Mouse (Mus musculus) midbrain, embryonic 11.5 days (tissue): Measurements from ENCODE around the gene Mroh3. TPM values are rescaled to one million over a fixed set of nuclear protein-coding genes. Genes with fewer than 3 reads are reported as not detected.

Experiments
- ATAC-seq: fragments of 200-750 bp; cut with Nextera tagmentation; 2 replicates; pipeline ENCODE4 v1.8.0; 2017; ENCODE audit warnings: moderate TSS enrichment, moderate library complexity; ENCODE audit not compliant: low FRiP score
- DNase-seq: peaks from one replicate; pipeline ENCODE4 v3.0.0; 2015; ENCODE audit warnings: low spot score; ENCODE audit errors: missing footprints
- H3K27ac ChIP-seq: fragments of 300-500 bp; sonication (generic); 2 replicates; pipeline ENCODE4 v1.5.1; 2014; ENCODE audit warnings: low read depth, low read length
- H3K27me3 ChIP-seq: fragments of 300-500 bp; sonication (generic); 2 replicates; pipeline ENCODE4 v1.6.1; 2014; ENCODE audit warnings: mild to moderate bottlenecking, low read length, moderate library complexity, mixed read lengths; ENCODE audit not compliant: control insufficient read depth, insufficient read depth
- H3K36me3 ChIP-seq: fragments of 300-500 bp; sonication (generic); 2 replicates; pipeline ENCODE4 v1.6.1; 2014; ENCODE audit warnings: mild to moderate bottlenecking, low read length, moderate library complexity, mixed read lengths; ENCODE audit not compliant: control insufficient read depth, insufficient read depth
- H3K4me1 ChIP-seq: fragments of 300-500 bp; sonication (generic); 2 replicates; pipeline ENCODE4 v1.6.1; 2014; ENCODE audit warnings: low read length; ENCODE audit not compliant: control insufficient read depth, insufficient read depth
- H3K4me2 ChIP-seq: fragments of 300-500 bp; sonication (generic); 2 replicates; pipeline ENCODE4 v1.6.1; 2014; ENCODE audit warnings: mild to moderate bottlenecking, moderate library complexity
- H3K4me3 ChIP-seq: fragments of 300-500 bp; sonication (generic); 2 replicates; pipeline ENCODE4 v1.5.1; 2014; ENCODE audit warnings: low read depth, low read length
- H3K9ac ChIP-seq: fragments of 300-500 bp; sonication (generic); 2 replicates; pipeline ENCODE4 v1.6.1; 2014; ENCODE audit warnings: low read length
- H3K9me3 ChIP-seq: fragments of 300-500 bp; sonication (generic); 2 replicates; pipeline ENCODE4 v1.6.1; 2016; ENCODE audit warnings: low read length; ENCODE audit not compliant: control insufficient read depth
- WGBS: fragments of 180-500 bp; shearing (Covaris S2); extraction: QIAGEN DNeasy Blood & Tissue Kit; methylation state at CpG from one replicate; pipeline ENCODE4 v1.1.7; 2014; 5-methylcytosine and 5-hydroxymethylcytosine counted together
- polyA plus RNA-seq: library from polyadenylated mRNA; unstranded; fragments of >200 nt; fragmentation: Nextera tagmentation; extraction: Ambion mirVana; gene quantifications from 2 replicates; pipeline ENCODE4 v1.2.1, GENCODE M21; 2014

The Mroh3 gene
- polyA plus RNA-seq, 1 experiment from 2014 or later = 0.75 TPM

DNA sequence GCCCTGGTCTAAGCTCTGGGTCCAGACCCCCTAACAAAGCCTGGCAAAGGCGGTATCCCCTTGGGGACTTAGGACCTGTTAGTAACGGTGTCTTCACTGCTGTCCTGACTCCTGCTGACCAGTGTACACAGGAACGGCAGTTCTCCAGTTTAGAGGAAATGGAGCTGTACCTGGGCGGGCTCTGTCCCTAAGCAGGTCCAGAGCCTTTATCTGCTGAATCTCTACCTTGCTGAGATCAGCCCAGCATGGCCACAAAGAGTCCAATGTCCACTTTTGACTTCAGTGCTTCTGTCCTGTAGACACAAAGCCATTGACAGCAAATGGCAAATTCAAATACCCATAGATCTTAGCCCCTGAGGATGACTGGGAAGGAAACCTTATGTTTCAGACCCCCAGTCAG is 55.7 kb downstream of the Mroh3 start:
- Histone ChIP-seq H3K27me3 (no peaks in the 10 kb centered on the region), H3K9me3 (no peaks in the 10 kb centered on the region), H3K4me1 (no peaks in the 10 kb centered on the region), H3K27ac (no peak overlapping the region), H3K4me2 (no peak overlapping the region), H3K36me3 (peaks cover 17% of the 10 kb centered on the region), H3K9ac (no peak overlapping the region), H3K4me3 (no peak overlapping the region)
- no peak for ATAC-seq
- 93% methylated on average over 4 of the region's 4 CpGs for WGBS
- no peak for DNase-seq

GRCm38 (mm10) chr1:136156304-136156703 is 56.3 kb downstream of the Mroh3 start:
- Histone ChIP-seq H3K4me1 (no peaks in the 10 kb centered on the region), H3K4me2 (no peak overlapping the region), H3K27ac (no peak overlapping the region), H3K9me3 (no peaks in the 10 kb centered on the region), H3K9ac (no peak overlapping the region), H3K4me3 (no peak overlapping the region), H3K27me3 (no peaks in the 10 kb centered on the region), H3K36me3 (peaks cover 18% of the 10 kb centered on the region)
- DNase-seq (no peak), ATAC-seq (no peak)
- 94% methylated on average over 4 of the region's 4 CpGs for WGBS

DNA sequence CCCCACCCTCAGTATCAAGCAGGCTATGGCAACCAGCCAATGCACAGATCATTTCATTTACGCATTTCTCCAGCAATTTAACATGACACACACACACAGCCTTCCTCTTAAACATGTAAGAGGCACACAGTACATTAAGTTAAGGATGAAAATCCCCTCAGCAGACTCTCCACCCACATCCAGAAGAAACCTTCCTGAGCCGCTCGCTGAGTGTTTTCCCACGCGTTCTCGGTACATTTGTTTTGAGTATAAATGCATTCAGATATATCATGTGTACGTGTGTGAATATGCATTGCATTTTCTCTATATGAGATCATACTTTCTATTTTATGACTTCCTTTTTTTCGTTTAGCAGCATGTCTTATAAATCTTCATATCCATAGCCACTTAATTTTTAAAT is 61.3 kb downstream of the Mroh3 start:
- H3K9me3 ChIP-seq = no peaks in the 10 kb centered on the region
- no peak overlapping the region for H3K27ac ChIP-seq
- H3K4me1 ChIP-seq = no peaks in the 10 kb centered on the region
- H3K4me2 ChIP-seq = no peak overlapping the region
- H3K27me3 ChIP-seq = no peaks in the 10 kb centered on the region
- no peak for DNase-seq
- H3K36me3 ChIP-seq = peaks cover 16% of the 10 kb centered on the region; the same call in 1 of the 2 replicates
- 93% methylated on average over 8 of the region's 8 CpGs for WGBS
- H3K4me3 ChIP-seq = no peak overlapping the region
- ATAC-seq = no peak
- H3K9ac ChIP-seq = no peak overlapping the region

DNA sequence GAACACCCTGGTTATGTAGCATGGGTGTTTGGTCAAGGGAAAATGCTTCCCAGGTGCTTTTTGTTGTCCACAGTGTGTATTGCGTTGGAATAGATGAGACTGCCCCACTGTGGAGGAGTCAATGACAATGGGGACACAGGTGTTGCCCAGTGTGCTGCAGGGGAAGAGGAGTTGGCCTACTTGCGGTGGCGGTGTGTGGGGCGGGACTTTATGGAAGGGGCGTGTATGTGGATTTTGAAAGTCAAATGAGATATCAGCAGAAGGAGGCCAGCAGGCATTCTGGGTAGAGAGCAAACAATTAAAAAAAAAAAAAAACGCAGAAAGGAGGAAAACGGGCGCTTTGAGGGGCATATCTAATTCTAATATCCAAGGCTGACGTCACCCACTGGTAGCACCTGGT is 62.9 kb downstream of the Mroh3 start:
- Histone ChIP-seq H3K36me3 (peaks cover 11% of the 10 kb centered on the region; the same call in 1 of the 2 replicates), H3K4me2 (no peak overlapping the region), H3K4me3 (no peak overlapping the region), H3K9ac (no peak overlapping the region), H3K27ac (no peak overlapping the region), H3K27me3 (no peaks in the 10 kb centered on the region), H3K9me3 (no peaks in the 10 kb centered on the region), H3K4me1 (no peaks in the 10 kb centered on the region)
- ATAC-seq = no peak
- 94% methylated on average over 9 of the region's 9 CpGs for WGBS
- no peak for DNase-seq

DNA sequence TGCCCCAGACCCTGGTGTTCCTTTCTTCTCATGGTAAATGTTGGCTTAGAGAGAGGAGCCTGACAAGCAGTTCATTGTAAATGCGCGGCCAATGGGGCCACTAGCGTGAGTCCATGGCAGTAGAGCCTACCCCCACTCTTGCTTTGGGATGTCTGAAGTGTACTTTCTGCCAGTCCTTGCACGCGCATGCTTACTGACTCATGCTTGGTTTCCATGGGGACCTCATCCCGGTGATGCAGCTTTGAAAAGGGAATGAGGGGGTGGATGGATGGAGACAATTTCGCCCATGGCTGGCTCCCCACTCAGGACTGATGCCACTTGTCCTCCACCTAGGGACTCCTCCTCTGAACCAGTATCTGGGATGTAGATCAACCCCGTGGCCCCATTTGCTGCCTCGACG is 69.1 kb downstream of the Mroh3 start:
- no peaks in the 10 kb centered on the region for H3K9me3 ChIP-seq
- H3K9ac ChIP-seq = no peak overlapping the region
- WGBS = 64% methylated on average over 10 of the region's 10 CpGs
- ATAC-seq (peak; percentile 9; the same call in 1 of the 2 replicates), DNase-seq (no peak)
- no peak overlapping the region for H3K4me2 ChIP-seq
- no peaks in the 10 kb centered on the region; the same call in 1 of the 2 replicates for H3K27me3 ChIP-seq
- H3K4me3 ChIP-seq = no peak overlapping the region
- no peak overlapping the region for H3K27ac ChIP-seq
- H3K36me3 ChIP-seq = peaks cover 3% of the 10 kb centered on the region; the same call in 1 of the 2 replicates
- H3K4me1 ChIP-seq = peaks cover 40% of the 10 kb centered on the region

DNA sequence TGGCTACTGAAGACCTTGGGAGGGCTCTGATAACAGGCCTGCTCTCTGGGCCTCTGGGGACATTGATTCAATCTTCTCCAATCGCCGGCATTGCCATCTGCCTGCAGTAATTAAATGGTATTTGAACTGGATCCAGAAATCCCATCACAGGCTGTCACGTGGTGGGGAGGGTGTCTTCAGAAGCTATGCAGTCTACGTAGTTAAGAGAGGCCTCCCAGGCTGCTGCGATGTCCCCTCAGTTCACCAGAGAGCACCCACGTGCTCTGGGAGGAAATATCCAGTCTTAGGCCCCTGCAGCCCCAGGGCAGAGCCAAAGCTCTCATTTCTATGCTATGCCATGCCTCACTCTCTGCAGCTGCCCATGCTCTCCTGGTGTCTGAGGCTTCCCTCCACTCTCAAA is 70.3 kb downstream of the Mroh3 start:
- WGBS = 49% methylated on average over 6 of the region's 6 CpGs
- DNase-seq = no peak
- ATAC-seq = peak; percentile 75
- H3K36me3 ChIP-seq = no peaks in the 10 kb centered on the region
- no peak overlapping the region for H3K9ac ChIP-seq
- H3K4me1 ChIP-seq = peaks cover 52% of the 10 kb centered on the region
- H3K27me3 ChIP-seq = no peaks in the 10 kb centered on the region; the same call in 1 of the 2 replicates
- no peak overlapping the region for H3K4me2 ChIP-seq
- no peak overlapping the region for H3K27ac ChIP-seq
- H3K9me3 ChIP-seq = no peaks in the 10 kb centered on the region
- H3K4me3 ChIP-seq = no peak overlapping the region

DNA sequence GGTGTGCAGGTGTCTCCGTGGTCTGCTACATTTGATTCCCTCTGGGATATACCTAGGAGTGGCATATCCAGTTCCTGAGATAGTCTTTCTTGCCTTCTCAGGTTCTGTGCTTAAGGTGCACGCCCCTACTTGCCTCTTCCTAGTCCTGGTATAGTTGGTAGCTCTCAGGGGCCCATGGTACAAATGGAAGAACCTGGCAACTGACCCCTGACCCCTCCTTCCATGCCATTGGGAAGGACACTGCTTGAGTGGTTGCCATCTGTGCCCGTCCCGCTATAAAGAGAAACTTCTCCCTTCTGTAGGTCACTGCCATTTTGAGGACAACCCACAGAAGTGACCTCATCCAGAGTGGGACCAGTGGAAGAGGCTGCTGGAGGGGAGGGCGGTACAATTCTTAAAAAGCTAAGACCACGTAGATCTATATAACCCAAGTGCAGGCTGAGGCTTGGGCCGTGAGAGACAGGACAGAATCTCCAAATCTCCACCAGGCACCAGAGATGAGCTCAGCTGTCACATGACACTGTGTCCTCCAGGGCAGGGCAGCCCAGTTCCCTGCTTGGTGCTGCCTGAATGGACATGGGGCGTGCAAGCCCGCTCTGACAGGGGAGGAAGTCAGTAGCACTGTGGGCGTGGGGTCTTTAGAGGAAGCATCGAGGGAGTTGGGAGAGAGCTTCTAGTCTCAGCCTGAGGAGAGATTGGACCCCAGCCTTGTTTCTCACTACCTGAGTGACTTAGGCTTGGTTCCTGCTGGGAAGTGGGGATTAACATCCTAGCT is 71.3 kb downstream of the Mroh3 start:
- peaks cover 62% of the 10 kb centered on the region for H3K4me1 ChIP-seq
- ATAC-seq (no peak), DNase-seq (no peak)
- no peak overlapping the region for H3K4me2 ChIP-seq
- 85% methylated on average over 11 of the region's 11 CpGs for WGBS
- no peaks in the 10 kb centered on the region; the same call in 1 of the 2 replicates for H3K27me3 ChIP-seq
- no peaks in the 10 kb centered on the region for H3K36me3 ChIP-seq
- H3K9ac ChIP-seq = no peak overlapping the region
- H3K4me3 ChIP-seq = no peak overlapping the region
- no peak overlapping the region for H3K27ac ChIP-seq
- no peaks in the 10 kb centered on the region for H3K9me3 ChIP-seq

- Histone ChIP-seq H3K27ac (peak overlapping the region; percentile 63), H3K4me3 (peak overlapping the region; percentile 47), H3K27me3 (no peaks in the 10 kb centered on the region; the same call in 1 of the 2 replicates), H3K9me3 (no peaks in the 10 kb centered on the region), H3K9ac (peak overlapping the region; percentile 81), H3K36me3 (no peaks in the 10 kb centered on the region), H3K4me2 (peak overlapping the region; percentile 87), H3K4me1 (peaks cover 62% of the 10 kb centered on the region)
- DNase-seq (peak; percentile 96), ATAC-seq (peak; percentile 45)
- WGBS = under 1% methylated on average over 32 of the region's 32 CpGs
These were observed 72.5 kb downstream of the Mroh3 start for GRCm38 (mm10) chr1:136139990-136140640.

GRCm38 (mm10) chr1:136138191-136138830 is 74.3 kb downstream of the Mroh3 start:
- ATAC-seq (no peak), DNase-seq (no peak)
- Histone ChIP-seq H3K9ac (no peak overlapping the region), H3K27me3 (peaks cover 2% of the 10 kb centered on the region; the same call in 1 of the 2 replicates), H3K9me3 (no peaks in the 10 kb centered on the region), H3K27ac (no peak overlapping the region), H3K4me3 (no peak overlapping the region), H3K4me2 (no peak overlapping the region), H3K36me3 (no peaks in the 10 kb centered on the region), H3K4me1 (peaks cover 61% of the 10 kb centered on the region)
- WGBS = 35% methylated on average over 10 of the region's 10 CpGs
